ENCODE assay signal across 8 mouse cellular contexts in genomic region chr9:13828087-13828441, GRCm38 (mm10). TPM values are rescaled to one million over a fixed set of nuclear protein-coding genes. Genes with fewer than 3 reads are reported as not detected.
DNase-seq lines count a peak whose midpoint lies in the region; ATAC-seq lines count a peak whose summit lies in the region.

No protein-coding gene starts in this region.

- intact Hi-C loops in heart, postnatal 14 days (cut with DNase I): loop anchor here (5.0 kb wide), 2 partner anchors 81 to 449 kb away; partner anchors contain the start of genes Mtmr2 and Sesn3

- WGBS in heart, embryonic 10.5 days: under 1% methylated on average over 23 of the region's 23 CpGs
- 0% methylated on average over 23 of the region's 23 CpGs for WGBS in embryonic facial prominence, embryonic 15.5 days
- under 1% methylated on average over 23 of the region's 23 CpGs for WGBS in limb, embryonic 12.5 days
- WGBS in neural tube, embryonic 15.5 days: under 1% methylated on average over 23 of the region's 23 CpGs

- peak overlapping the region; percentile 65 for H3K4me2 ChIP-seq in embryonic facial prominence, embryonic 15.5 days (replicated peaks)
- H3K4me2 ChIP-seq in limb, embryonic 12.5 days: peak overlapping the region; percentile 74
- peak overlapping the region; percentile 82 for H3K4me2 ChIP-seq in neural tube, embryonic 15.5 days

- no peaks in the 10 kb centered on the region for H3K9me3 ChIP-seq in heart, embryonic 10.5 days
- no peaks in the 10 kb centered on the region for H3K9me3 ChIP-seq in embryonic facial prominence, embryonic 15.5 days (replicated peaks)
- no peaks in the 10 kb centered on the region for H3K9me3 ChIP-seq in limb, embryonic 12.5 days
- no peaks in the 10 kb centered on the region for H3K9me3 ChIP-seq in neural tube, embryonic 15.5 days (replicated peaks)

- no peak for DNase-seq in heart, embryonic 10.5 days (ENCODE audit: low spot score)
- no peak for DNase-seq in heart, postnatal 14 days
- peak; percentile 69 for DNase-seq in ES-CJ7 (ENCODE audit: low read depth, low spot score)
- no peak for DNase-seq in frontal cortex, postnatal 14 days (ENCODE audit: low spot score in 2 of 2)
- DNase-seq in right cerebral cortex, postnatal 10 days (ENCODE audit: low spot score in 2 of 2): no peak

- H3K4me1 ChIP-seq in heart, embryonic 10.5 days: peaks cover 15% of the 10 kb centered on the region
- peaks cover 22% of the 10 kb centered on the region for H3K4me1 ChIP-seq in embryonic facial prominence, embryonic 15.5 days
- H3K4me1 ChIP-seq in limb, embryonic 12.5 days (replicated peaks): peaks cover 25% of the 10 kb centered on the region
- peaks cover 32% of the 10 kb centered on the region for H3K4me1 ChIP-seq in neural tube, embryonic 15.5 days

- H3K27me3 ChIP-seq in heart, embryonic 10.5 days (ENCODE audit: insufficient read depth, poor library complexity, severe bottlenecking): no peaks in the 10 kb centered on the region
- no peaks in the 10 kb centered on the region for H3K27me3 ChIP-seq in embryonic facial prominence, embryonic 15.5 days
- H3K27me3 ChIP-seq in limb, embryonic 12.5 days: no peaks in the 10 kb centered on the region
- H3K27me3 ChIP-seq in neural tube, embryonic 15.5 days (replicated peaks): no peaks in the 10 kb centered on the region

- peak overlapping the region; percentile 96 for H3K4me3 ChIP-seq in heart, embryonic 10.5 days
- peak overlapping the region; percentile 91 for H3K4me3 ChIP-seq in embryonic facial prominence, embryonic 15.5 days (replicated peaks)
- peak overlapping the region; percentile 85 for H3K4me3 ChIP-seq in limb, embryonic 12.5 days (replicated peaks)
- peak overlapping the region; percentile 81 for H3K4me3 ChIP-seq in neural tube, embryonic 15.5 days (replicated peaks)

- H3K9ac ChIP-seq in embryonic facial prominence, embryonic 15.5 days: peak overlapping the region; percentile 81
- peak overlapping the region; percentile 94 for H3K9ac ChIP-seq in limb, embryonic 12.5 days (replicated peaks)
- peak overlapping the region; percentile 87 for H3K9ac ChIP-seq in neural tube, embryonic 15.5 days (replicated peaks)

- peaks cover 26% of the 10 kb centered on the region for H3K36me3 ChIP-seq in heart, embryonic 10.5 days
- H3K36me3 ChIP-seq in embryonic facial prominence, embryonic 15.5 days: peaks cover 22% of the 10 kb centered on the region
- H3K36me3 ChIP-seq in limb, embryonic 12.5 days: peaks cover 29% of the 10 kb centered on the region
- H3K36me3 ChIP-seq in neural tube, embryonic 15.5 days: peaks cover 24% of the 10 kb centered on the region

- H3K27ac ChIP-seq in heart, embryonic 10.5 days: peak overlapping the region; percentile 99
- peak overlapping the region; percentile 97 for H3K27ac ChIP-seq in embryonic facial prominence, embryonic 15.5 days (replicated peaks)
- H3K27ac ChIP-seq in limb, embryonic 12.5 days: peak overlapping the region; percentile 97
- H3K27ac ChIP-seq in neural tube, embryonic 15.5 days (replicated peaks): peak overlapping the region; percentile 98

- ATAC-seq in embryonic facial prominence, embryonic 15.5 days (ENCODE audit: insufficient number of reproducible peaks, low FRiP score, low TSS enrichment, low read depth): peak; percentile 2
- ATAC-seq in limb, embryonic 12.5 days (ENCODE audit: insufficient number of reproducible peaks, insufficient read depth, low FRiP score, low TSS enrichment, low read depth): no peak; the same call in 1 of the 2 replicates
- peak; percentile 20 for ATAC-seq in neural tube, embryonic 15.5 days (ENCODE audit: low FRiP score)

RNA-seq across cellular contexts. Expression of gene Fam76b, which starts 0.5 kb away (rescaled TPM):
- polyA plus RNA-seq in heart, embryonic 10.5 days (2016; fragmentation: Nextera tagmentation; extraction: Ambion mirVana): 14.2 and 18.9 TPM in 2 replicates
- total RNA-seq in heart, postnatal 14 days (2021): 10 to 100 TPM; 15.7 to 16.7 TPM
- 22.0 and 23.5 TPM in 2 replicates for polyA plus RNA-seq in embryonic facial prominence, embryonic 15.5 days (2015; fragmentation: Nextera tagmentation; extraction: Ambion mirVana)
- polyA plus RNA-seq in limb, embryonic 12.5 days (2016; fragmentation: Nextera tagmentation; extraction: Ambion mirVana): 30.0 and 30.6 TPM in 2 replicates
- polyA plus RNA-seq in neural tube, embryonic 15.5 days (2015; fragmentation: Nextera tagmentation; extraction: Ambion mirVana): 15.5 and 17.3 TPM in 2 replicates

RNA-seq across cellular contexts. Expression of gene Cep57, which starts 1.2 kb away (rescaled TPM):
- polyA plus RNA-seq in heart, embryonic 10.5 days (2016; fragmentation: Nextera tagmentation; extraction: Ambion mirVana): 40.1 and 49.2 TPM in 2 replicates
- total RNA-seq in heart, postnatal 14 days (2021): 10 to 100 TPM; 14.0 to 14.1 TPM
- polyA plus RNA-seq in embryonic facial prominence, embryonic 15.5 days (2015; fragmentation: Nextera tagmentation; extraction: Ambion mirVana): 46.0 and 51.1 TPM in 2 replicates
- 77.0 and 78.1 TPM in 2 replicates for polyA plus RNA-seq in limb, embryonic 12.5 days (2016; fragmentation: Nextera tagmentation; extraction: Ambion mirVana)
- 33.5 and 44.1 TPM in 2 replicates for polyA plus RNA-seq in neural tube, embryonic 15.5 days (2015; fragmentation: Nextera tagmentation; extraction: Ambion mirVana)
